Mouse (Mus musculus): ENCODE data around the gene Slc17a4. TPM values are rescaled to one million over a fixed set of nuclear protein-coding genes. Genes with fewer than 3 reads are reported as not detected.

Gene Slc17a4
- polyA plus RNA-seq (2012; ENCODE audit: low replicate concordance): not detected in 2 replicates

DNA sequence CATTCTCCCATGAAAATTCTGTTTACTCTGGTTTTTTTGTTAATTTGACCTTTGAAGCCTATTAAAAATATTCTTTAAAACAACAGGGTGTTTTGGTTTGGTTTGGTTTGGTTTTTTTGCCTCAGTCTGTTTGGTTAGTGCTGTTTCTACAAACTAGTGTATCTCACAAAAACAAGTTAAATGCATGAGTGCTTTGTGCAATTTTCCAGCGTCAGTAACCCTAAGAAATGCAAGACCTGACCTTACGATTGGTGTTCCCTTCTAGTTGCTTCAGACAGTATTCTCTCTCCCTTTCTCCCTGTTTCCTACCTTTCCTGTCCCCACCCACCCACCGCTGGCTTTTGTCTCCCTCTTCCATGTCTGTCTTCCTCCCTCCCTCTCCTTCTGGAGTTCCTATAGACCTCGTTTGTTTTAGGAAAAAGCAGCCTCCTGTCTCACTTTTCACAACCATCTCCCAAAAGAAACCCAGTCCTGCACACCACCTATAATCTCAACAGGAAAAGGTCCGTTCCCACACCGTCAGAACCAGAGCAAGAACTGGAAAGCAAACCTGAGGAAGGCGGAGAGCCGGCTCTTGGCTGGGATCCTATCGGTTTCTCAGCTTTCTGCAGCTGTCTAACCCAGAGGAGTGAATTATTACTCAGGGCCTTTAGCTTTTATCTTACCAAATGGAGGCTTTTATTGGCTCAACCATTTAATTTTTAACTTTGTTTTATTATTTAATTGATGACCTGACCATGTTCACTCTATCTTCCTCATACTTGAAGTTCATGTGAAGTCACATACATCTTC lies at the start of gene Slc17a4:
Gene Slc17a4, minus strand, starts transcription at position 634 of the 792 bp plus-strand sequence.

DNA sequence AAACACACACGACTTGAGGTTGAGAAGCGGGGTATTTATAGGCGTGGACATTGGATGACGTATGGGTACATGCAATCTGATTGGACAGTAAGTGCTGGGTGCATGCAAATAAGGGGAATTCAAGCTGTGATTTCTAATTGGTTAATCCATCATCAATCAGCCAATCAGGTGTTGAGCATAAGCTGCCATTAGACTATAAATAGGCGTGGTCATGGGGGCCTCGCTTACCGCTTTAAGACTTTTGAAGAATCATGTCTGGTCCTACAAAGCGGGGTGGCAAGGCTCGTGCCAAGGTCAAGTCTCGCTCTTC lies 19.4 kb upstream of the Slc17a4 start, which contains the start of gene Hist1h2aa:
Gene Hist1h2aa, plus strand, starts transcription at position 252 of the 310 bp plus-strand sequence.

DNA sequence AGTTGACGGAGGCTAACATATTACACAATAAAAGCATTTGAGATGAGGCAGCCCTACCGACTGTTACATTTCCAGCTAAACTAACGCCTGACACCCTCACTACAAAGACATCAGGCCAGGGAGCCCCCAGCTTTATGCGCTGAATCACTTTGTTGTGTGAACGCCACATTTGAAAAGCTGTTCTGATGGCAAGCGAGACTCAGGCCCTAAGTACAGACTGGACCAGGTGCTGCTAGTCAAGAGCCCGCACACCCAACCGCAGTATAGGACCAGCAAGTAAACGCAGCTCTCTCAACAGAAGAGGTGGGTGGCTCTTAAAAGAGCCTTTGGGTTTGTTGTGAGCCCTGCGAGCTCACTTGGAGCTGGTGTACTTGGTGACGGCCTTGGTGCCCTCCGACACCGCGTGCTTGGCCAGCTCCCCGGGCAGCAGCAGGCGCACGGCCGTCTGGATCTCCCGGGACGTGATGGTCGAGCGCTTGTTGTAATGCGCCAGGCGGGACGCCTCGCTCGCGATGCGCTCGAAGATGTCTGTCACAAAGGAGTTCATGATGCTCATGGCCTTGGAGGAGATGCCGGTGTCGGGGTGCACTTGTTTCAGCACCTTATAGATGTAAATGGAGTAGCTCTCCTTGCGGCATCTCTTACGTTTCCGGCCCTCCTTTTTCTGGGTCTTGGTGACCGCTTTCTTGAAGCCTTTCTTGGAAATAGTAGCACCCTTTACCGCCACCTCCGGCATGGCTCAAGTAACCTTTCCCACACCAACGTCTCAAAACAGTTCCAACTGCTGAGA lies 18.8 kb upstream of the Slc17a4 start, which contains the start of gene Hist1h2ba:
Gene Hist1h2ba, minus strand, starts transcription at position 736 of the 790 bp plus-strand sequence.

DNA sequence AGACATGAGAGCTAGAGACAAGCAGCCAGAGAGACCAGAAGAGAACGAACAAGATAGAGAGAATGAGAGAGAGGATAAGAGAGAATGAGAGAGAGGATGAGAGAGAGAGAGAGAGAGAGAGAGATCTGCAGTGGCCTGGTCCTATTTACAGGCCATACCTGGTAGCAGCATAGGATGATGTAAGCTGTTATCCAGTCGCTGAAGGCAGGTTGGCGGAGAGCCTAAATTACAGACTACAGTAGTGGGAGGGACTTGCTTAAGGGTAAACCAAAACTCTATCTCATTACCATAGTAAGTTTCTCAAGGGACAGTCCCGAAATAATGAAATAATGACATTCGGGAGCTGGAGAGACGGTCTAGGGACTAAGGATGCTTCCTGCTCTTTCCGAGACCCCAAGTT lies 47.4 kb downstream of the Slc17a4 start, which contains the start of gene Slc17a1:
Gene Slc17a1, plus strand, starts transcription at position 346 of the 400 bp plus-strand sequence.

Other genes with a start within 250 kb of the Slc17a4 start
- gene Hist1h2ac, start 231.1 kb downstream of the Slc17a4 start, polyA plus RNA-seq (2012; ENCODE audit: low replicate concordance): 0.80 and 1.2 TPM in 2 replicates
- 10.2 and 11.3 TPM in 2 replicates for gene Hist1h2bc, start 230.8 kb downstream of the Slc17a4 start, polyA plus RNA-seq (2012; ENCODE audit: low replicate concordance)
- gene Hist1h1t, start 219.2 kb downstream of the Slc17a4 start, polyA plus RNA-seq (2012; ENCODE audit: low replicate concordance): not detected in 2 replicates
- gene Hist1h4c, start 216.6 kb downstream of the Slc17a4 start, polyA plus RNA-seq (2012; ENCODE audit: low replicate concordance): 2.4 and 2.5 TPM in 2 replicates
- 12.7 and 34.4 TPM in 2 replicates for gene Hfe, start 204.2 kb downstream of the Slc17a4 start, polyA plus RNA-seq (2012; ENCODE audit: low replicate concordance)
- 26.1 and 77.9 TPM in 2 replicates for gene Hist1h1c, start 176.2 kb downstream of the Slc17a4 start, polyA plus RNA-seq (2012; ENCODE audit: low replicate concordance)
- 0.55 and 4.8 TPM in 2 replicates for gene Hist1h3c, start 169.4 kb downstream of the Slc17a4 start, polyA plus RNA-seq (2012; ENCODE audit: low replicate concordance)
- gene Hist1h2bb, start 168.3 kb downstream of the Slc17a4 start, polyA plus RNA-seq (2012; ENCODE audit: low replicate concordance): 3.5 and 6.0 TPM in 2 replicates
- 4.8 and 6.2 TPM in 2 replicates for gene Hist1h2ab, start 163.9 kb downstream of the Slc17a4 start, polyA plus RNA-seq (2012; ENCODE audit: low replicate concordance)
- 4.0 TPM in 1 of 2 replicates, not detected in the other for gene Hist1h3b, start 162.7 kb downstream of the Slc17a4 start, polyA plus RNA-seq (2012; ENCODE audit: low replicate concordance)
- 4.4 and 10.3 TPM in 2 replicates for gene Hist1h4b, start 158.0 kb downstream of the Slc17a4 start, polyA plus RNA-seq (2012; ENCODE audit: low replicate concordance)
- gene Hist1h4a, start 153.8 kb downstream of the Slc17a4 start, polyA plus RNA-seq (2012; ENCODE audit: low replicate concordance): 5.9 and 9.4 TPM in 2 replicates
- gene Hist1h3a, start 152.6 kb downstream of the Slc17a4 start, polyA plus RNA-seq (2012; ENCODE audit: low replicate concordance): 1.4 and 5.7 TPM in 2 replicates
- 0.40 and 0.81 TPM in 2 replicates for gene Hist1h1a, start 151.3 kb downstream of the Slc17a4 start, polyA plus RNA-seq (2012; ENCODE audit: low replicate concordance)
- not detected in 2 replicates for gene Trim38, start 145.1 kb downstream of the Slc17a4 start, polyA plus RNA-seq (2012; ENCODE audit: low replicate concordance)
- gene Slc17a2, start 108.0 kb downstream of the Slc17a4 start, polyA plus RNA-seq (2012; ENCODE audit: low replicate concordance): not detected in 2 replicates
- gene Slc17a3, start 75.6 kb downstream of the Slc17a4 start, polyA plus RNA-seq (2012; ENCODE audit: low replicate concordance): not detected in 2 replicates
- not detected in 2 replicates for gene Slc17a1, start 47.3 kb downstream of the Slc17a4 start, polyA plus RNA-seq (2012; ENCODE audit: low replicate concordance)
- gene Hist1h2ba, start 19.1 kb upstream of the Slc17a4 start, polyA plus RNA-seq (2012; ENCODE audit: low replicate concordance): not detected in 2 replicates
- gene Hist1h2aa, start 19.5 kb upstream of the Slc17a4 start, polyA plus RNA-seq (2012; ENCODE audit: low replicate concordance): not detected in 2 replicates
- not detected in 2 replicates for gene Scgn, start 76.2 kb upstream of the Slc17a4 start, polyA plus RNA-seq (2012; ENCODE audit: low replicate concordance)

Data from hematopoietic multipotent progenitor cell, adult 10-12 weeks (in vitro differentiated cells).